Mouse (Mus musculus) testis, postnatal 14 days (tissue): ENCODE data around the gene Mmp14.

Experiments used
- DNase-seq: peaks from one replicate; pipeline ENCODE4 v3.0.0; 2021; ENCODE audit warnings: low spot score

Gene Mmp14

GRCm38 (mm10) chr14:54475941-54476844 is 44.8 kb downstream of the Mmp14 start, which contains the start of gene Rem2:
TSS of gene Rem2 (plus strand) at chr14:54476100.
- no peak for DNase-seq

DNA sequence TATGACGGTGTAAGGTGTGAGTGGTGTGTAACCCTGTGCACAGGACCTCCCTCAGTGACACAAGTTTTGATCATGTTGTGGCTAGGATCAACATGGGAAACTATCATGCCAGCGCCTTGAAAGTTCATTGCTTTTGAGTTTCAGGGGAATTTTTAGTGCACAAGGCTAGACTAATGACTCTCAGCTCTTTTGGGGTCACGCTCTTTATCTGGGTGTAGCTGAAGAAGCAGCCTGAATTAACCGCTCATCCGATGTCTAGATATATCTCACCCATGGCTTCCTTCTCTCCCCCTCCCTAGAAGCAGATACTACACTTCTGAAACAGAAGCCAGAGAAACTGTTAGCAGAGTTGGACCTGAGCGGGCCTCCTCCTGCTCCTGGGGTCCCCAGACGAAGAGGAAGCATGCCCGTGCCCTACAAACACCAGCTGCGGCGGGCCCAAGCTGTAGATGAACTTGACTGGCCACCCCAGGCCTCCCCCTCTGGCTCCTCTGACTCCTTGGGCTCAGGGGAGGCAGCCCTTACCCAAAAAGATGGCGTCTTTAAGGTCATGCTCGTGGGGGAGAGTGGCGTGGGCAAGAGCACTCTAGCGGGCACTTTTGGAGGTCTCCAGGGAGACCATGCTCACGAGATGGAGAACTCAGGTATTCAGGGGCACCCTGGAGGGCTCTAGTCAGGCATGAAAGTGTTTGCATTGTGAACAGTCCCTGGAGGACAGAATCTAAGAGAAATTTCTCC is 45.9 kb downstream of the Mmp14 start:
- no peak for DNase-seq

GRCm38 (mm10) chr14:54479451-54479920 is 48.1 kb downstream of the Mmp14 start:
- DNase-seq: peak; percentile 28

DNA sequence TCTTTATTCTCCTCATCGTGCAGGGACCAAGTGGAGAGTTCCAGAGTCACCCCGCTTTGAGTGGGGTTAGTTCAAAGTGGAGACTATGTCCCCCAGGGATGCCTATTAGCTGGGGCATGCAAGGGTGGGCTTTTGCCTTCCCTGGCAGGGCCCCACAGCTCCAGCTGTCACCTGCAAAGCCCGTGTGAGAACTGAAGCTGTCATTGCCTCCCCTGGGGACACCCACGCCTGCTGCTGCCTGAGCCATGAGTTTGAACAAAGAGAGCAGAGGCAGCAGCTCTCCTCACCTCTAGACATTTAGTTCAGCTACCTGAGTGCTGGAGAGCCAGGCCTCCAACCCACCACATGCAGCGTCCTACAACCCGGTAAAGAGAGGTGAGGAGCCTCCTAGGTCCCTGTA is 49.3 kb downstream of the Mmp14 start:
- DNase-seq: no peak

DNA sequence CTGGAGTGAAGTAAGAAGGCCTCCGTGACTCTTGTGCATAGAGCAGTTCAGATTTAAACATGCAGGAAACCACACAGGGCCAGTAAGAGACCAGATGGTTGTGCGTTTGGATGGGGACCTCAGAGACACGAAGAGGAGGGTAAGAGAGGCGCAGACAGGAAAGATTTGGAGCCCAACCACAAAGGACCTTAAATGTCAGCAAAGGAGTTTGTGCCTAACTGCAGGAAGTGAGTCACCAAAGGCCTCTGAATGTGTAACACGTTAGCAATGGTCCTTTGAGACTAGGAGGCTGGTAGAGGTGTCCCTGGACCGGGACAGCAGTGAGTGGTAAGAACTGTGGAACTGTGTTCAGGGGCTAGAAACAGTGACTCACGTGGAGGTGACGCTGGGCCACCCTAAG is 50.0 kb downstream of the Mmp14 start:
- DNase-seq: no peak

GRCm38 (mm10) chr14:54482498-54482897 is 51.1 kb downstream of the Mmp14 start:
- peak; percentile 57 for DNase-seq

DNA sequence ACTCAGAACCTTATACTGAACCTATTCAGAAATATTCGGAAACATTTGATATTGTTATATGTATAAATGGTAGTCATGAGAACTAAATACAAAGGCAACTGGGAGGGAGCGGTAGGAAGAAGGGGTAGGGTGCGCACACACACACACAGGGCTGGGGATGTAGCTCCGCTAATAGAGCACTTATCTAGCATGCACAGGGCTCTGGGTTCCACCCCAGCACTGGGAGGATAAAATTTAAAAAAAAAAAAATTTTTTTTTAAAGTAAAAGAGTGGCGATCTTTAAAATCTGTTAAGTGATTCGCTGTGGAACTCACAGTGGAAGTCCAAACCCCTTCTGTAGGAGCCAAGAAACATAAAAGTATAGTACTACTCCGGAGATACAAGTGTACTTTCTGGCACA is 54.5 kb downstream of the Mmp14 start:
- DNase-seq: no peak

DNA sequence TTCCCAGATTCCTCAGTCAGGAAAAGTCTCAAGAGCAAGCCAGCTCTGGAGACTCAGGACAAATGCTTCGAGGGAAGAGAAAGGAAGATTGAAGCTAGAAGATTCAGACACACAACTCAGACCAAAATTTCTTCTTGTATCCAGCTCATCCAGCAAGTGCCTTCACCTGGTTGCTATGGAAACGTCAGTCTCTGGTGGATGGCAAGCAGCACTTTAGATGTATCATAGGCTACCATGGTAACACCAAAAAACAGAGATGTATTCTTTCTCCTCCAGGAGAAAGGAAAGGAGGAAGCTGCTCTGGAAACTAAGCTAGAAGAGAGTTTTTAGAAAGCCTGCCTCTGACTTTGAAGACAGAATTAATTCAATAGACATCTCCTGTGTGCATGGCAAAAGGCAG is 56.3 kb downstream of the Mmp14 start:
- DNase-seq: no peak

- DNase-seq: no peak
Observed at GRCm38 (mm10) chr14:54488350-54488749, 56.9 kb downstream of the Mmp14 start.

DNA sequence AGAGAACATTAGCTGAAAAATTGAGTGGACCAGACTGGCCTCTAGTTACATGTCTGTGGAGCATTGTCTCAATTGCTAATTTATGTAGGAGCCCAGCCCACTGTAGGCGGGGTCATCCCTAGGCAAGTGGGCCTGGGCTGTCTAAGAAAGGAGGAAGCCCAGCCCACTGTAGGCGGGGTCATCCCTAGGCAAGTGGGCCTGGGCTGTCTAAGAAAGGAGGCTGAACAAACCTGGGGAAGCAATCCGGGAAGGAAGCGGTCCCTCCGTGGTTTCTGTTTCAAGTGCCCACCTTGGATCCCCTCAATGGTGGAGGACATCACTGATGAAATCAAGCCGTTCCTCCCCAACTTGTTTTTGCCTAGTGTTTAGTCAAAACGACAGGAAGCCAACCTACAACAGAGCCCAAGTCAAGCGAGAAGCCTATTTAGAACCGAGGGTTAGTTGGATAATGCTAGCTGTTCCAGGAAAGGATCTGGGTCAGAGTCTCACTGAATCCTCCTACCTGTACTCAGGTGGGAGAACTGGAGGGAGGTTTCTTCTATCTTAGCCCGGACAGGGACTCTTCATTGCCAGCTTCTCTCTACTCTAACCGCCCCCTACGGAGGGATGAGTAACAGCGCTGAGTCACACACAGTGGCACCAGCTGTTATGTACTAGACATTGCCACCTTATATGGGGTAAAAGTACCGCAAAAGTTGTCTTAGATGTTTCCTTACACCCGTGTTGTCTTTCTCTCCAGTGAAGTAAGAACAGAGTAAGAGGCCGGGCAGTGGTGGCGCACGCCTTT is 61.1 kb downstream of the Mmp14 start:
- DNase-seq: no peak

DNA sequence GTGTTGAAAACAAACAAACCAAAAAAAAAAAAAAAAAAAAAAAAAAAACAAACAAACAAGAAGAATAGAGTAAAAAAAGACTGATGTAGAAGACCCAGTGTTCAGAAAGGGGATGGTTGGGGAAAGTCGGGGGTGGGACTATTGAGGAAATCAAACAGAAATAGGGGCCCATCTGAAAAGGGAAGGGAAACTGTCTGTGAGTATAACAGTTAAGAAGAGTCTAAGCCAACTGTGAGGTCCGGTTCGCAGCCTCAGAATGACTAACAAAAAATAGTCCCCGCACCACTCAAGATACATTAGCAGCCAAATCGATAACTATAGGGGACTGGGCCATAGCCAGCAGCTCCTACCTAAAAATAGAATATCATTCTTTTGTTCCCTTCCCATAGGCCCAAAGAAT is 61.8 kb downstream of the Mmp14 start:
- DNase-seq: no peak

DNA sequence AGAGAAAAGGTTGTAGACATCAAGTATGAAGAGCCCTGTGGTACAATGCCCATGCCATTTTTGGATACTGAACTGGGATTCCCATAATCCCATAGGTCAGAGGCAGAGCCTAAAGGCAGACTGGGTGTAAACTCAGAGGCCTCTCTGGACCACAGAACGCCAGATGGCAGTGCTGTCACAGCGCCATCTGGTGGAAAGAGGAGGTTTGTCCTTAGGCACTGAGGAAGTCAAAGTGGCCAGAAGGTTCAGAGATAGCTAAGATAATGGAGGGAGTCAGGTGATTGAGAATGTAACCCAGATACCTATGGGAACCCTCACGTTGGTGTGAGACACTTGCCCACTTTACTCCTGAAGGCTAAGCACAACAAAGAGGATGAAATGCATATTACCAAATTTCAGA is 62.8 kb downstream of the Mmp14 start:
- DNase-seq: peak; percentile 40
